Mouse (Mus musculus): ENCODE data around the gene Commd8.

Commd8 gene

DNA sequence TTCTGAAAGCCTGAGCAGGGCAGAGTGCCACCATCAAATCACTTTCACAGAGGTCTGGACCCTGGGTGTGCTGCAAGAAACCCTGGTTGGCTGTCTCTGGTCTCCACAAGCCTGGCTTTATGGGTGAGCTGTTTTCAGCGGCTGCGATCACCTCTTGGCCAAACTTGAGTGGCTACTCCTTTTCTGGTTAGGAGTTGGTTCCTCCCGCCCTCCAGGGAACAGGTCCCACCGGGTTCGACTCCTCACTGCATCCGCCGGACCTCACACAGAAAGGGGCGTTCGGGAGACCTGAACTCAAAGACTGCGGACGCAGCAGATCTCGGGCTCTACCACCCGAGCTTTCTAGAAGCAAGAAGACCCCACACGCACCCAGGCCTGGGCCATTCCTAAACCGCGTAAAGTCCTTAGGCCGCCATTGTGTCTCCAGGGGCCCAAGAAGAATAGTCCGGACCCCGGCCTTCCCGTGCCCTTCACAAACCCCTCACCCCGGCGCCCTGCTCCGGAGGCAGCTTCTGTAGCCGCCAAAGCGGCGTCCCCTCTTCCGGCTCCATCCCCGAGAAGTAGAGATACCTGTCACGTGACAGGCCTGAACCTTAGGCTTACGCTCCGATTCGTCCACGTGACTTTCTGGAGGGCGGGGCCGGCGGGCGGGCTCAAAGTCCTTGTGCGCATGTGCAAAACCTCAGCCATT, at the start of gene Commd8:
Gene Commd8 (minus strand): TSS at position 596 of the 691 bp plus-strand sequence.
- DNase-seq (ENCODE audit: low read depth in 1 of 2, low spot score in 2 of 2): peak; percentile 64 to 87

DNA sequence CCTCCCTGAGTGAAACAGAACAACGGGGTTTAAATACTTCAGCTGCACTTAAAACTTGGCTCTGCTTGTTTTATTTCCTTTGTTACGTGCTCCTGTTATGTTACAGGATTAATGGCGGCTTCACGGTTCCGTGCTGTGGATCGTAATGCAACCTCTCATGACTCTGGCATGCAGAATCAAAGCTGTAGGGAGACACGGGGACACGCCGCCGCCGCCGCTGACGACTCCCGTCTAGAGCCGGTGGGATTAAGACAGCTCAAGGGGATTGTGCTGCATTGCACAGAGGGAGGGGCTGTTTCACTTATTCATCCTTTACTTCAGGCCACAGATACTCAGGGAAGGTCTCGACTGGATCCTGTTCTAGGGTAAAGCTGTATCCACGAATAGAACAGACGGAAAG, 43.8 kb upstream of the Commd8 start:
- no peak for DNase-seq (ENCODE audit: low read depth in 1 of 2, low spot score in 2 of 2)

DNA sequence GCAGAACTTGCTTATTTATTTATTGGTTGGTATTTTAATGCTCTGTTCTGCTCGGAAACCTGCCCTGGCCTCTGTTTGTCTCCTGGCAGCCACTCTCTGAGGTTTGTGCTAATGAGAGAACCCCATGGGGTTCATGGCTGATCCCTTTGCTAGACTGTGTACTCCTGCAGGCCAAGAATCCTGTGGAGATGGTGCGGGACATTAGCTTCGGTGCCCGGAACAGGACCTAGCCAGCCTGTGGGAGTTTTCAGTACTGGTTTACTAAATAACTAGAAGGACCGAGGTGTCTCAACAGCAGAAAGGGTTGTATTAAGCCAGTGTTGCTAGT, 42.8 kb upstream of the Commd8 start:
- no peak for DNase-seq (ENCODE audit: low read depth in 1 of 2, low spot score in 2 of 2)

DNA sequence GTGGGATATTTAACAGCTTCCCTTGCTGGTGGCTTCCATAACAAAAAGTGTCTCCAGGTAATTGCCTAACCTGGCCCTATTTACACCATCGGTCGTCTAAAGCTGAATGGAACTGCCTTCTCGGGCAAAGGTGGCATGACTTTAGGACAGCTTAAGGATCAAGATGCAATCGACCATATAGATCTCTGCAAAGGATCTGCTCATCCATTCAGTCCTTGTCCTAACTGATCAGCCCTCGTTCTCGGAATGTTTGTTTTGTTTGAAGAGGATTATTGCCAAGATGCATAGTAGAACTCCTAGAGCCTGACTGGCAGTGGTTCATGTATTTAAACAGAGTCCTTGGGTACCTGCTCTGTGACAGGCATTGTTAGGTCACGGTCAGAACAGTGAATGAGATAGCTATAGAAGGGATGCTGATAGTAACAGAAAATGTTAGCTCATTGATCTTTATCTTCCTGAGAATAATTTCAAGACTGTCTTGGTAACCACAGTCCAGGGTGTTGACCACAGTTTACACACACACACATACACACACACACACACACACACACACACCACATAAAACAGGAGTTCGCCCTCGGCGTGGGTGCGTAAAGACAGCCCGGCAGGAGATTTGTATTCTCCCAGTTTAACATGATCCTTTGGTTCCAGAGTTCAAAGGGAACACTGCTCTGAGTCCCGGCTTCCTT, 42.3 kb upstream of the Commd8 start:
- DNase-seq (ENCODE audit: low read depth in 1 of 2, low spot score in 2 of 2): no peak

DNA sequence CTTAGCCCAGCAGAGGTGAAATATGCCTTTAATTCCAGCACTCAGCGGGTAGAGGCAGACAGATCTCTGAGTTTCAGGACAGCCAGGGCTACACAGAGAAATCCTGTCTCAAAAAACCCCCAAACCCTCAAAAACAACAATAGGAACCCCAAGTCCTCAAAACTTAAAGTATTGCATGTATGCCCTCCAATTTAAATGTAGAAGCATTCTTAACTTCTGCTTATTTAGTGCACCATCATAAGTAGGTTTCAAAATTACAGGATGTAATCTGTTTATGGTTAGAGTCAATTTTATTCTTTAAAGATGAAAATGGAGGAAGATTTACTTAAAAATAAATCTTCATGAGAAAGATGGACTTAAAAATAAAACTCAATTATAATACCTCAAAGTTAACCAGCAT, 40.5 kb upstream of the Commd8 start:
- no peak for DNase-seq (ENCODE audit: low read depth in 1 of 2, low spot score in 2 of 2)

DNA sequence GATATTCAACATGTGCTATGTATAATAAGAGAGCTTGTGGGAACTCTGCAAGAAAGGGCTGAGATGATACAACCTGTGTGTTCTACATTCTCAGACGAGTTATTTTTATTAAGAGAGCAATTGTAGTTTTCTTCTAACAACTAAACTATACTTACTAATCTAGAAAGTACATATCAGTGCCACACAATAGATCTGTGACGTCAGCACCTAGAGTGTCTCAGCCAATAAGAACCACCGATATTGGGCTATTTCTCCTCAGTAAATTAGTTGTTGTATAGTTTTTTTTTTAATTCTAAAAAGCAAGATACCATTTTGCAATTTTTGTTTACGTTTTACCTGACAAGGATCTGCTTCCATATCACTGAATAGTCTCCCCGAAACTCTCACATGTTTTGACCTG, 37.3 kb upstream of the Commd8 start:
- no peak for DNase-seq (ENCODE audit: low read depth in 1 of 2, low spot score in 2 of 2)

DNA sequence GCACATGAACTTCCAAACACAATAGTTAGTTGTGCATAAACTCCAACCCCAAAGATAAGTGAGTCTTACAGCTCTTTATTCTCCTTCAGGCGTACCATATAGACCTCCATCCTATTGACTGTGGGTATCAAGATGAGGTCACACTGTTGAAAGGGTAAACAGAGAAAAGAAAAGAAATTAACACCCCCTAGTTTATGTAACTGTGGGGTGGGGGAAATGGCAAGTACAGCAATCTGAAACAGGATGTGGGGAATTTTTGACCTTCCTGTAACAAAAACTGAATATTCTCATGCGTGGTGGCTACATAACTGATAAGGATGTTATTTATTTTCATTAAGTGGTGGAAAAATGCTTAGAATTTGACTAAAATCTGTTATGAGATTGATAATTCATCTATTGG, 36.5 kb upstream of the Commd8 start:
- DNase-seq (ENCODE audit: low read depth in 1 of 2, low spot score in 2 of 2): no peak

DNA sequence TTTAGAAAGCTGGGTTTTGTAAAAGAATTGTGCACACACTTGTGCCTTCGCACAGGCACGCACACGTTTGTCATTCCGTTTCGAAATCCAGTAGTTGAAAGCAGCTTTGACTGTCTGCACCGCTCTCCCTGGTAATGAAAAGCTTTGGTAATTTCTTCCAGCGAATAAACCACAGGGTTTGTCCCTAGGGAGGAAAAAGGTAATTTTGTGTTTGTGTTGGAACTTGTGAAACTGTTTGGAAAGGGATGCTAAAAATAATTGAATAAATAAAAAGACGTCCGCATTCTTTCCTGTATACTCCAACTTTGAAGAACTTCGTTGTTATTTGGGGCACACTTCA, 35.7 kb upstream of the Commd8 start:
- no peak for DNase-seq (ENCODE audit: low read depth in 1 of 2, low spot score in 2 of 2)

DNA sequence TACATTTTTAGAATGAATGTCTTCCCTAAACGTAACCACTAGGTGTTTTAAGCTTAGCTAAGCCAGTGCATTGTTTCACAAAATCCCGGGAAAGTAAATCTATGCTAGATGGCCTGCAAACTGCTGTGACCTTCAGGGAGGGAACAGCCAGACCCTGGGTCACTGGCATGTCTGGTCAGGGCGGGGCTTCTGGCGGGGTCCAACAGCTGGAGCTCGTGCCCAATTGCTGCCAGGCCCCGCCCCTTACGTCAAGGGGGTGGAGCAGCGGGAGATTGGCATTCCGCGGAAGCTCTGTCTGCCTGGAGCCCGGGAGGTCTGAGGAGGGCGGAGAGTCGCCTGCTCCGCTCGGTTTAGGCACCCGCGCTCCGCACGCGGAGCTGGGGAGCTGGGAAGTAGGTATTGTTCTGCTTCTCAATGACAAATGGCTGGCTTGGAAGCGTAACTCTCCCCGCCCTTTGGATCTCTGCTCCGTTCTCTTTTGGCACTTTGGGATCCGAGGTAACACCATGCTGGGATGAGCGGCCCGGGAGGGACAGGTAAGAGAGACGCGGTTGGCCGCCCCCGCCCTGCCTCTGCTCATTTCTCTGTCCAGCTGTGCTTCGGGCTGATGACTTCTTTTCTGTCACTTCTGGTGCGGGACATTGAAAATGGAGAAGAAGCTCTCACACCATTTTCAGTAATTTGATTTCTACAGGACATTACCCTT, 35.2 kb upstream of the Commd8 start:
- DNase-seq (ENCODE audit: low read depth in 1 of 2, low spot score in 2 of 2): peak; percentile 73 to 85

DNA sequence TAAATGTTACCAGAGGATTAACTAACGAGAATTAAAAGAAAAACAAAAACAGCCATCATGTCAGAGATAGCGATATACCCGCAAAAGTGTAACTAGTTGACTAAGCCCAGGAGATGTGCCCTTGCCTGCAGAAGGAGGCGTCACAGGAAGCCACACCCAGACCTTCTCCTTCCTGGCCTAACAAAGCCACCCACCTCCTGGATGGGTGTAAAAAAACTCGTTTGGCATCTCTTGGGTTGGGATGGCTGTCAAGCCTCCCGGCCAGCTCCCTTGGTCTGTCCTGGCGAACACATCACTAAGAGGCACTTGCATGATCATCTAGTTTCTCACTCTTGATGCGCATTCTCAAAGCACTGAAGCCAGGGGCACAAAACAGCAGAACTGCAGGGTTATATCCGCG, 34.0 kb upstream of the Commd8 start:
- no peak for DNase-seq (ENCODE audit: low read depth in 1 of 2, low spot score in 2 of 2)

DNA sequence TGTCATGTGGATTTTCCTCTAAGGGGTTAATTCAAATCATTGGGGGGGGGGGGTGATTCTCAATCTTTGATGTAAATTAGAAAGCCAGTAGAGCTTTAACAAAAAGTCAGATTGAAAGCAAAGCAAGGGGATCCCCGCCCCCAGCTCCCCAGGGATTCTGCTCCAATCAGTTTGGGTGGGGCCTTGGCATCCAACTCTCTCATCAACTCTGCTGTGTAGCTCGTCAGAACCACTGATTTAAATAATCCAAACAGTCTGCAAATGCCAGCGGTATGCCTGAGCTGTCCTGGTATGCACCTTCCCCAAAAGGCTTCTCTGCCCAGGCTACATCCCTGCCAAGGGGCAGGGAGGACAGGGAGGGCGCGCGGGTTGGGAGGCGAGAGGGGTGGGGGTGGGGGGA, 33.6 kb upstream of the Commd8 start:
- DNase-seq (ENCODE audit: low read depth in 1 of 2, low spot score in 2 of 2): no peak

DNA sequence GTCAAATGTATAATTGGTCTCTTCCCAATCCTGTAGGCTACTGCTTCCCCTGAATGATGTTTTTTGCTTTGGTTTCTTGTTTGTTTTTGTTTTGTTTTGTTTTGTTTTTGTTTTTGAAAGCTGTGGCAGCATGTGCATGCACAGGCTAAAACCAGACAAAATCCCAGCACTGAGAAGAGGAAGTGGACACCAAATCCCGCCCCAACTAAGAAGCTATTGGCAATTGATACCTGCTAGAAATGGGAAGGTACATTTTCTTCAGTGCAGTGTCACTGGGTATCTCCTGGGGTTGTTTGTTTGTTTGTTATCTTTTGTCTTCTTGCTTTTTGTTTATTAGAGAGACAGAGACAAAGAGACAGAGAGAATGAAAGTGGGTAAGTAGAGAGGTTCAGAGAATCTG, 27.5 kb upstream of the Commd8 start:
- DNase-seq (ENCODE audit: low read depth in 1 of 2, low spot score in 2 of 2): no peak

DNA sequence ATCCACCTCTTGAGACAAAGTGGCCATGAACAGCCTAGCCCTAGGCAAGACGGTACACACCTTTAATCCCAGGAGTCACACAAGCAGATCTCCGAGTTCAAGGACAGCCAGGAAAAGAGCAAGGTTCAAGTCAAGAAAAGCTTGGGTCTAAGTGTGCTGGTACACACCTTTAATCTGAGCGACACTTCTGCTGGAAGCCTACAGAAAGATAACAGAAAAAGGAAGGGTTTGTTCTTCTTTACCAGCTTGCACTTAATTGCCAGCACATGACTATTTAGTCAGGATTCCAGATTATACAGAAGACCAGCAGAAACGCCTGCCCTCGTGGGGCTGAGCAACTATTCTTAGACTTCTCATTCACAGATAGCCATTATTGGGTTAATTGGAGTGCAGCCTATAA, 23.9 kb upstream of the Commd8 start:
- no peak for DNase-seq (ENCODE audit: low read depth in 1 of 2, low spot score in 2 of 2)

DNA sequence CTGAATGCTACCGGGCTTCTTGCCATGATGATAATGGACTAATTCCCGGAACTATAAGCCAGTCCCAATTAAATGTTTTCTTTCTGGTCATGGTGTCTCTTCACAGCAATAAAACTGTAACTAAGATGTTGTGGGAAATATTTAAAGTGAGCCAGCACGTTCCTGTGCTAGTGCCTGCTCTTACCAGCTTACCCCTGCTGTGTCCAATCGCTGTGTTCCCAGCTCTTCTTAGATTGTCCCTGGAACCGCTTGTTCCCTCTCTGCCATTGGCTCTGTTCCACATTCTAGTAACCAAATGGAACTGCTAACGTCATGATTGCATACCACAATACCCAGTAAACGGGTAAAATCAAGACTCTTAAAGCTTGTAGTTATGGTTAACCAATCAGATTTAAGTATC, 23.2 kb upstream of the Commd8 start:
- DNase-seq (ENCODE audit: low read depth in 1 of 2, low spot score in 2 of 2): no peak

DNA sequence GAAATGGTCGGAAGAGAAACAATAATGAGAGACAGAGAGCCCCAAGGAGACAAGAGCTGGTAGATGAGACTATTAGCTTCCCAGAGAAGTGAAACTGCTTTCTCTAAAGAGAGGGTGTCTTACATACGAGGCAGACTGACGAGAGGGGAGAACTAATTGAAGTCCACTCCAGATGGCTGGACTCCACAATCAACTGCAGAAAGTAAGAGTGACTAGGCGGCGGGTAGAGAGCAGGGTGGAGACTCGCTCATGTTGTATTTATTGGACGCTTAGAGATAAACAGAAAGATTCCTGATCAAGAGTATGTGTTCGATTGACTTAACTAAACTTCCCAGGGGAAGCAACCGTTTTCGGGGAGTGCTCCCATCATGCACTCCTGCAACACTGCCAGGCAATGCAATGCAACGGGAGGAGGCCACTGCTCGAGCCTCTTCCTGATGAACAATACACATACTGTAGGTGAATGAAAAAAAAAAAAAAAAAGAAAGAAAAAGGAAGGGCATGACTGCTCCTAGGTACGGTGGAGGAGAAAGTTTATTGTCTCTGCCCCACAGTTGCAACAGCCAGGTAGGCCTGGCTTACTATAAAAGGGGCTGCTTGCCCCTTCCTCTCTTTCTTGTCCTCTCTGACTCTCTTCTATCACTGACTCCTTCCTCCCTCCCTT, 16.6 kb upstream of the Commd8 start:
- no peak for DNase-seq (ENCODE audit: low read depth in 1 of 2, low spot score in 2 of 2)

DNA sequence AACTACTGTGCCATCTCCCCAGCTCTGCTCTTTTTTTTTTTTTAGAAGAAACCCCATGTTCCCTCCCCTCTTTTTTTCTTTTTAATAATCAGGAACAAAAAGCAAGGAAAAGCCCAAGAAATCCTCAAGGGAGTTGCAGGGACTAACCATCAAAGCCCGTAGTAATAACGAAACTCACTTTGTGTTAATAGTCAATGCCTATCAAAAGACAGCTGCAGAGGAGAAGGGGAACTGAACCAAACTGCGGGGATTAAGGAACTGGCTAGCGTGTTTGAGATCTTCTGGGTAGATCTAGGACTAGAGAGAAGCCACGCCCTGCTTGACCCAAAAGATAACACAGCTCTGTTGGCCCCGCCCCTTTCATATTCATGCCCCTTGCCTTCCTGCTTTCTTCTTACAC, 15.9 kb upstream of the Commd8 start:
- peak; percentile 32 to 36 for DNase-seq (ENCODE audit: low read depth in 1 of 2, low spot score in 2 of 2)

DNA sequence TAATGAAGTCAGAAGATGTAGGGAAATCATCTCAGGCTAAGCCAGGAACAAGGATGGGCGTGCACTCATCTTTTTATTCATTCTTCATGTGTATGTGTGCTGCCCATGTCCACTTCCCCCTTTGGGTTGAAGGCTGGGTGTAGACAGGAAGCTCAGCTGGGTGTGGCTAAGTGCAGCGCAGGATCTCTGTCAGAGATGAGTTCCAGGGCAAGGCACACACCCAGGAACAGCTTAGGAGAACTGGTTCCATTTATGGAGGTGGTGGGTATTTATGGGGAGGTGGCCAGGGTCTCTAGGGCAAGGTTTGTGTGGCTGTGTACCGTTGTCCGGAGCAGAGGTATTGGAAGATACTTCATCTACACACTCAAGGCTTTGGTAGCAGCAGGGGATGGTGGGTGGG, 14.8 kb upstream of the Commd8 start:
- DNase-seq (ENCODE audit: low read depth in 1 of 2, low spot score in 2 of 2): peak; percentile 46 to 62

DNA sequence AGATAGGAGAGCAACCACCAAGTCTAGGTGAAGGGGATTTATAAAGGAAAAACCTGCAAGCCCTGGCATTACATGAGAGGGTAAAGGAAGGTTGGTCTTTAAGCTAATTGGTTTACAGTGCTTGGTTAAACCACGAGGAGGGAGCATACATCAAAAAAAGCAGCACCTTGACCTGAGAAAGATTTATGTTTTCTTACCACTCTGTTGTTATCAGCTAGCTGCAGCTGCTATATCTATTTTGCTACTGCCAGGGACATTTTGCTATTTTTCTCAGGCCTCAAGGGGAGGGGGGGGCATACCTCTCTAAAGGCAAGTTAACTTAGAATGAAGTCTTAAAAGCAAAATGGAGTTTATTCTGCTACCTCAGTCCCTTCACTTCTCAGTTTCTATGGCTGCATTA, 13.2 kb upstream of the Commd8 start:
- DNase-seq (ENCODE audit: low read depth in 1 of 2, low spot score in 2 of 2): no peak

DNA sequence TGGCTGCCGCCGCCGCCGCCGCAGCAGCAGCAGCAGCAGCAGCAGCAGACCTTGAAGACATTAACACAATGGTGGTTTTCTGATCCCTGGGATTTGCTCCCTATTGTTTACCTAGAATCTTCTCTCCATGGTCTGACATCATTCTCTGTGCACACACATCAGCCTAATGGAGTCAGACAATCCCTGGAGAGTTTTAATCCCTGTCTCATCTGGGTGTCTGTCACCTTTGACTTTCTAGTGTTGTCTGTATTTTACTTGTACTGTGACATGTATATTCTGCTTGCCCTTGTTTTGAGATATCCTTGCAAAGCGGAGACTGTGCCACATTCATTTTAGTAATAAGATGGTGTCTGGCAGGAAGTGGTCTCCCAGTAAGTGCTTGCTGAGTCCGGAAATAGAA, 7.5 kb upstream of the Commd8 start:
- no peak for DNase-seq (ENCODE audit: low read depth in 1 of 2, low spot score in 2 of 2)

DNA sequence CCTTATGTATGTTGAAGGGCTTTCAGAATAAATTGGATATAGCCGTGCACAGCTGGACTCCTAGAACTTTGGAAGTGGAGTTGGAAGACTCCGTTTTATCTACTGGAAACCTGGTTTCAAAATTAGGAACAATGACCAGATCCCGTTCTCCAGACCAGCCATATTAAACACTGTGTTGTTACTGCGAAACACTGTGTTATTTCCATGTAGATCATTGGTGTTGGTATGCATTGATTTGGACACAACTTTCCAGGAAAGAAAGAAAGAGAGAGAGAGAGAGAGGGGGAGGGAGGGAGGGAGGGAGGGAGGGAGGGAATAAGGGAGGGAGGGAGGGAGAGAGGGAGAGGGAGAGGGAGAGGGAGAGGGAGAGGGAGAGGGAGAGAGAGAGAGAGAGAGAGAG, 7.1 kb upstream of the Commd8 start:
- no peak for DNase-seq (ENCODE audit: low read depth in 1 of 2, low spot score in 2 of 2)

DNA sequence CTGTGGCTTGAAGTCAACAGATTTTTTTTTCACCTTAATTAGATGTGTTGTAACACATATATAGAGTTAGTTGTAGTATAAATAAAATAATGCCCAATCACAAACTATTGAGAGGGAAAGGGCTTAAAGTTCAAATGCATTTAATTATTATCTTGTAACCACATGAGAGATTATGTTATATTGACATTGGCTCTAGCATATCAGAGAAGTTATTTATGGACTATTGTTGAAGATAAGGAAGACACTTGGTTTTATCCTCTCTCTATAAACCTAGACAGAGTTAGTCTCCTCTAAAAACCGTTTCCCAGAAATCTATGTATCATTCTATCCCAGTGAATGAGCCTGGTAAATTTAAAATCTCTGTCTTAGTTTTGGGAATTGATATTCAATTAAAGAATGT, 5.5 kb upstream of the Commd8 start:
- DNase-seq (ENCODE audit: low read depth in 1 of 2, low spot score in 2 of 2): no peak

DNA sequence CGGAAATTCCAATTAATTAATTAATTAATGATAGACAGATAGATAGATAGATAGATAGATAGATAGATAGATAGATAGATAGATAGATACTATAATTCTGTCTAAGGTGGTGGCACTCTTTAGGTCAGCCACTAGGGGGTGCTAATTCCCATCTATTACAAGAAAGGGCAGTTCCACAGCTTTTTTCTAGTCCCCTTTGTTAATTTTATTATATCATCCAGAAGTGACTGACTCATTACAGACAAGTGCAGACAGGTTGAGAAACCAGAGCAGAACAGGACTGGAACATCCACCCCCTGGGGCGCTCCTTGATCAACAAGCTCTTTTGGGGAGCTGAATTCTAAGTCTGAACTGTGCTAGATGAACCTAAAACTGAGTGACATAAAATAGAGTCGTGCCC, 4.7 kb upstream of the Commd8 start:
- peak in 1 of 2 experiments; percentile 22 for DNase-seq (ENCODE audit: low read depth in 1 of 2, low spot score in 2 of 2)
